Mouse (Mus musculus): Measurements from ENCODE around the gene Eef1akmt1. TPM values are rescaled to one million over a fixed set of nuclear protein-coding genes. Genes with fewer than 3 reads are reported as not detected.

Gene Eef1akmt1
- total RNA-seq, 2 experiments from 2014 or later = 30.9 to 33.4 TPM

GRCm38 (mm10) chr14:57542231-57542630, 29.2 kb downstream of the Eef1akmt1 start:
- Histone ChIP-seq H3K27ac (no peak overlapping the region), H3K4me3 (no peak overlapping the region)
- no peak for TF ChIP-seq CTCF (conservative IDR thresholded peaks at IDR 0.05)
- DNase-seq (ENCODE audit: low spot score in 2 of 2) = no peak

DNA sequence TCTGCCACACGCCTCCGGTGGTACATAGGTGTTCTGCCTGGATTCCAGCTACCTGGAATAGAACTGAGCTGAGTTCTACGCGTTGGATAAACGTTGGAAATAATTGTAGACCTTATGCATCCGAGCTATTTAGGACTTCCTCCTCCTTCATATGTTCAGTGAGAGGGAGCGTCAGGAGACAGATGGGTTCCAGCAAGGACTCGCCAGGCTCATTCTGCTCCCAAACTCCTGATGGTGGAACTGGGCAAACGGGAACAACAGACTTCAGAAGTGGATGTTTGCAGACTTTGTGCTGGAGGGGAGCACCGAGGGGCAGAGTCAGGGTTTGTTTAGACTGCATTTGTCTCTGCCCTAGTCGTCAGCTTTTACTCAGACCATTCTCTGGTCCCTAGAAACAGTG, 30.7 kb downstream of the Eef1akmt1 start:
- peak; percentile 44 to 54 for DNase-seq (ENCODE audit: low spot score in 2 of 2)
- peak overlapping the region; percentile 70 for H3K27ac ChIP-seq
- no peak overlapping the region for H3K4me3 ChIP-seq
- no peak for TF ChIP-seq CTCF (conservative IDR thresholded peaks at IDR 0.05)

DNA sequence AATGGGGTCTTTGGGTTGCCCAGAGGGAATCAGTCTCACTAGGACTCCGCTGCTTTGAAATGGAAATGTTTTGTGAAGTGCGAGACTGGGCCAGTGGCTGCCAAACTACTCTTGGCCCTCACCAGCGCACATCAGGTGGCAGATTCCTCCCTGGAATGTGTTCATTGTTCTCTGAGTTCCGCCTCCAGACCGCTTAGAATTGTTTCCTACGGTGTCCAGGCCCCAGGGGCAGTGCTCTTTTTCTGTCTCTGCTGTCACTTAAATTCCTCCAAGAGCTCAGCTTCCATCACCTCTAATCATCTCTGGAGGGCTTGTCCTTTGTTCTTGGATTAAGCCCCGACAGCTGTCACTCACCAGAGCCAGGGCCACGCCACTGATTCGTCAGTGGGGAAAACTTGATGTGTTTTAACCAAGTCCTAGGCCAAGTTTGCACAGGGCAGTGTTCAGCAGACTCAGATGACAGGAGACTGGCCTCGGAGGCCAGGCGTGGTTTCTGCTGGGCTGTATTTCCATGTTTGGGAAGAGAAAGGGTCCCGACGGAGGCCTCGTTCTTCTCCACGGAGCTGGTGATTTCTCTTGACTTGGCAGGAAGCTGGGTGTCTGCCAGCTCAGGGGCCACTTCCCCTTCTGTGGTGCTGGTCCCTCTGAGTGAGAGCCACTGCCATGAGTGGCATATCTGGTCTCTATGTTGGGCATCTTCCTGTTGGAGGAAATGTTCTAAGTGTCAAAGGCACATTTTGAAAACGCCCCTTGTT, 34.0 kb downstream of the Eef1akmt1 start:
- DNase-seq (ENCODE audit: low spot score in 2 of 2) = no peak
- no peak for TF ChIP-seq CTCF (conservative IDR thresholded peaks at IDR 0.05)
- Histone ChIP-seq H3K4me3 (no peak overlapping the region), H3K27ac (peak overlapping the region; percentile 51; the same call in 1 of the 2 replicates)

DNA sequence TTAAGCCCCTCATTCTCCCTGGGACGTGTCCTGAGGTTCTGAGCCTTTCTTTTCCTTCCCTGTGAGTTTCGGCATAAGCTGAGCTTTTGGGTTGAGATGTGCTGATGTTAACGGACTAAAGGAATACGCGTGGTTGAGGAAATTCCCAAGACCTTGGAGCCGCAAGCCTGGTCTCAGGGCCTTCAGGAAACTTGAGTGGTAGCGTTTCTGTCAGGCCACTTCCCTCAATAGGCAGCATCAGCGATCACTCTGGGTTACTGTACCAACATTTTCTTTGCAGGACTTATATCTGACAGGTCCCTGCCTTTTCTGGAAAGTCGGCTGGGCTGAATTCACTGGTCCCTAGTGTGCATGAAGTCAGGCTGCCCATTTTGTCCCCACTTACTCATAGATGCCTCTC, 34.6 kb downstream of the Eef1akmt1 start:
- Histone ChIP-seq H3K27ac (0 out of 2 replicates have a peak overlapping the region, but pooled peaks have one; percentile 51), H3K4me3 (no peak overlapping the region)
- no peak for TF ChIP-seq CTCF (conservative IDR thresholded peaks at IDR 0.05)
- DNase-seq (ENCODE audit: low spot score in 2 of 2) = no peak

- no peak for TF ChIP-seq CTCF (conservative IDR thresholded peaks at IDR 0.05)
- no peak for DNase-seq (ENCODE audit: low spot score in 2 of 2)
- Histone ChIP-seq H3K27ac (peak overlapping the region; percentile 75; the same call in 1 of the 2 replicates), H3K4me3 (no peak overlapping the region)
Observed at GRCm38 (mm10) chr14:57535646-57536045, 35.8 kb downstream of the Eef1akmt1 start.

- TF ChIP-seq CTCF (conservative IDR thresholded peaks at IDR 0.05) = no peak
- Histone ChIP-seq H3K27ac (peak overlapping the region; percentile 75), H3K4me3 (no peak overlapping the region)
- no peak for DNase-seq (ENCODE audit: low spot score in 2 of 2)
Observed at GRCm38 (mm10) chr14:57534961-57535360, 36.5 kb downstream of the Eef1akmt1 start.

DNA sequence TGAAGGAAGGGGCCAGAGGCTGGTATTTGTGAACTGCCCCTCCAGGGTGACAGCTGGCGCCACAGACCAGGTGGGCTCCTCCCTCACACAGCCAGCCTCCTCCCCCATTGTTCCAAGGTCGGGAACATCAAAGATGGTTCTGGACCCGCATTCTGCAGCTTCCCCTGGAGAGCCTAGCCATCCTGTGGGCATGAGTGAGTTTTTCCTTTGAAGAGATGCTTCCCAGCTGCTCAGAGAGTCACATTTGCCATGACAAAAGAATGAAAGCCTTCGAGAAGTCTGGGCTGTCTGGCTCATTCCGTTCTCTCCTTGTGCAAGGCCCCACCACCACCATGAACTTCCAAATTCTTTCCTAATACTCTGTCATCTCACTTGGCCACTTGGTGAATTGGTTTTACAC, 37.1 kb downstream of the Eef1akmt1 start:
- Histone ChIP-seq H3K27ac (peak overlapping the region; percentile 75), H3K4me3 (no peak overlapping the region)
- TF ChIP-seq CTCF (conservative IDR thresholded peaks at IDR 0.05) = no peak
- no peak for DNase-seq (ENCODE audit: low spot score in 2 of 2)

DNA sequence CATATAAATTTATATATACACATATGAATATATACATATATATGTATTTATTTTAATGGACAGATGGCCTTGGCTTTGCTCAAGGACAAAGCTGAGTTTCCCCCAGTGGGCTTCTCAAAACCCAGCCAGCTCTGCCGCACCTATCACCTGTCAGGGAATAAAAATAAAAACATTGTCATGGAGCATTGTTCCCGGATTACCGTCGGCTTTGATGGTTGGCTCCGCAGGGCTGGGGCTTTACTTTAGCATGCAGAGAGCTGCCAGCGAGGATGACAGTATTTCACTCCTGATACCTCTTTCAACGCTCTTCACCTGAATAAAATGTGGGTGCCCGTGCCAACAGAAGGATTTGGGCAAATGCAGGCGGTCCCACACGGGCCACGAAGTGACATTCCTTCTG, 37.6 kb downstream of the Eef1akmt1 start:
- peak overlapping the region; percentile 75; the same call in 1 of the 2 replicates for H3K27ac ChIP-seq
- H3K4me3 ChIP-seq = no peak overlapping the region
- no peak for DNase-seq (ENCODE audit: low spot score in 2 of 2)
- TF ChIP-seq CTCF (conservative IDR thresholded peaks at IDR 0.05) = no peak

- H3K4me3 ChIP-seq = no peak overlapping the region
- DNase-seq (ENCODE audit: low spot score in 2 of 2) = peak in 1 of 2 experiments; percentile 71
- H3K27ac ChIP-seq = no peak overlapping the region
- TF ChIP-seq CTCF (conservative IDR thresholded peaks at IDR 0.05) = peak; percentile 89
Observed at GRCm38 (mm10) chr14:57533214-57533613, 38.2 kb downstream of the Eef1akmt1 start.

DNA sequence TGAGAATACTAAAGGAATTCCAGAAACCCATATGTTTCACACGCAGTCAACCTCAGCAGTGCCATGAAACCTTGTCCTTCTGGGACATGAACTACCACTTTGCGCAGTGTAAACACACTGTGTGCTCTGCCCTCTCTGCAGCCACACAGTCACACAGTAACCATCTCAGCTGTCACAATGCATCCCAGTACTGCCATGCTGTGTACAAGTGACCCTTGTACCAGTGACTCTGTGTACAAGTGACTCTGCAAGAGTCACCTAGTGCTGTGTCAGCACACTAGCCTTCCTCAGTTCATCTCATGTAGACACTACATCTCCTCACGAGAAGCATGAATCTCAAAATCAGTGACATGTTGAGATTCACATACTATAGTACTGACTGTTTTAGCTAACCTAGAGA, 38.8 kb downstream of the Eef1akmt1 start:
- DNase-seq (ENCODE audit: low spot score in 2 of 2) = no peak
- no peak overlapping the region for H3K27ac ChIP-seq

GRCm38 (mm10) chr14:57529786-57530515, 41.5 kb downstream of the Eef1akmt1 start:
- peak overlapping the region; percentile 74; the same call in 1 of the 2 replicates for H3K27ac ChIP-seq
- no peak for DNase-seq (ENCODE audit: low spot score in 2 of 2)
- no peak for TF ChIP-seq CTCF (conservative IDR thresholded peaks at IDR 0.05)
- no peak overlapping the region for H3K4me3 ChIP-seq

More for the DNA sequence above, 38.8 kb downstream of the Eef1akmt1 start:
- no peak for TF ChIP-seq CTCF (conservative IDR thresholded peaks at IDR 0.05)
- H3K4me3 ChIP-seq = no peak overlapping the region

DNA sequence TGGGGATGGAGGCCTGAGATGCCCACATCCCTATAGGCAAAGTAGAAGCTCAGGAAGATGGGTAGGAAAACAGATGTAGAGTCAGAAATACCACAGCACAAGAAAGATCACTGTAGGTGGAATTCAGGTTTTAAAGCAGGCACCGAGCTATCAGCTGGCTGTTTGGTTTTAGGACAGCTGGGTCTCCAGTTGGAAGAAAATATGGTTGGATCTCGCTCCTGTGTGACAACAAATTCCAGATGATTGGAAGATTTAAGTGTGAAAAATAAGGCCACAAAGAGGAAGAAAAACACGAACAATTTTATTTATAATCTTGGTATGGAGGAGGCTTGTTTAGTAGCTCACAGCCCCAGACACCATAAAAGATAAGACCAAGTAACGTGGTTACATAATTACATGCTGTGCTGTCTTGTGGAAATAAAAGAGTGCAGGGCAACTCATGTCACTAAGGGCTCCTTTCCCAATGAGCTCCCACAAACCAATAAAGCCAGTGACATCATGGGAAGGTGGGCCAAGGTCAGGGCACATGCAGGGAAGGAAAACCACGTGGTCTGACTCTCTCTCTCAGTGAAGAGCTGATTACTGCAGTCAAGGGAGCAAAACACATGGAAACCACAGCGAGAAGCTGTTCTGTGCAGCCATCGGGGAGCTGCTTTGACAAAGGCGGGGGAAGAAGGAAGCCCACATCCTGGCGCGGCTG, 42.2 kb downstream of the Eef1akmt1 start:
- peak; percentile 48 to 55 for DNase-seq (ENCODE audit: low spot score in 2 of 2)
- Histone ChIP-seq H3K27ac (peak overlapping the region; percentile 74), H3K4me3 (no peak overlapping the region)
- no peak for TF ChIP-seq CTCF (conservative IDR thresholded peaks at IDR 0.05)

- Histone ChIP-seq H3K27ac (no peak overlapping the region), H3K4me3 (no peak overlapping the region)
- DNase-seq (ENCODE audit: low spot score in 2 of 2) = no peak
- TF ChIP-seq CTCF (conservative IDR thresholded peaks at IDR 0.05) = no peak
Observed at GRCm38 (mm10) chr14:57527598-57527997, 43.8 kb downstream of the Eef1akmt1 start.

Measured in layer of hippocampus, adult 2 months (tissue).